Mouse (Mus musculus) neural tube, embryonic 15.5 days (tissue): Measurements from ENCODE around the gene Znhit1. TPM values are rescaled to one million over a fixed set of nuclear protein-coding genes. Genes with fewer than 3 reads are reported as not detected.

Experiments
- ATAC-seq: fragments of 200-750 bp; cut with Nextera tagmentation; 2 replicates; pipeline ENCODE4 v1.8.0; 2017; ENCODE audit warnings: mild to moderate bottlenecking, moderate TSS enrichment, moderate library complexity; ENCODE audit not compliant: low FRiP score
- H3K27ac ChIP-seq: fragments of 300-500 bp; sonication (generic); replicated peaks from 2 replicates; pipeline ENCODE4 v1.5.1; 2015; ENCODE audit warnings: mild to moderate bottlenecking, inconsistent platforms
- H3K27me3 ChIP-seq: fragments of 300-500 bp; sonication (generic); replicated peaks from 2 replicates; pipeline ENCODE4 v1.6.1; 2015; ENCODE audit warnings: inconsistent platforms
- H3K36me3 ChIP-seq: fragments of 300-500 bp; sonication (generic); 2 replicates; pipeline ENCODE4 v1.6.1; 2015; ENCODE audit warnings: inconsistent platforms
- H3K4me1 ChIP-seq: fragments of 300-500 bp; sonication (generic); 2 replicates; pipeline ENCODE4 v1.6.1; 2015; ENCODE audit warnings: inconsistent platforms
- H3K4me2 ChIP-seq: fragments of 300-500 bp; sonication (generic); 2 replicates; pipeline ENCODE4 v1.6.1; 2015; ENCODE audit warnings: inconsistent platforms, mild to moderate bottlenecking, moderate library complexity
- H3K4me3 ChIP-seq: fragments of 300-500 bp; sonication (generic); replicated peaks from 2 replicates; pipeline ENCODE4 v1.5.1; 2015; ENCODE audit warnings: mild to moderate bottlenecking, inconsistent platforms
- H3K9ac ChIP-seq: fragments of 300-500 bp; sonication (generic); replicated peaks from 2 replicates; pipeline ENCODE4 v1.6.1; 2015; ENCODE audit warnings: mild to moderate bottlenecking, inconsistent platforms
- H3K9me3 ChIP-seq: fragments of 300-500 bp; sonication (generic); replicated peaks from 2 replicates; pipeline ENCODE4 v1.6.1; 2016; ENCODE audit warnings: inconsistent platforms
- WGBS: fragments of 180-500 bp; shearing (Covaris S2); methylation state at CpG from one replicate; pipeline ENCODE4 v1.1.7; 2015; ENCODE audit warnings: mixed read lengths; 5-methylcytosine and 5-hydroxymethylcytosine counted together
- polyA plus RNA-seq: library from polyadenylated mRNA; unstranded; fragments of >200 nt; fragmentation: Nextera tagmentation; extraction: Ambion mirVana; gene quantifications from 2 replicates; pipeline ENCODE4 v1.2.1, GENCODE M21; 2015

The Znhit1 gene
- polyA plus RNA-seq, 1 experiment from 2014 or later, result 137 TPM

DNA sequence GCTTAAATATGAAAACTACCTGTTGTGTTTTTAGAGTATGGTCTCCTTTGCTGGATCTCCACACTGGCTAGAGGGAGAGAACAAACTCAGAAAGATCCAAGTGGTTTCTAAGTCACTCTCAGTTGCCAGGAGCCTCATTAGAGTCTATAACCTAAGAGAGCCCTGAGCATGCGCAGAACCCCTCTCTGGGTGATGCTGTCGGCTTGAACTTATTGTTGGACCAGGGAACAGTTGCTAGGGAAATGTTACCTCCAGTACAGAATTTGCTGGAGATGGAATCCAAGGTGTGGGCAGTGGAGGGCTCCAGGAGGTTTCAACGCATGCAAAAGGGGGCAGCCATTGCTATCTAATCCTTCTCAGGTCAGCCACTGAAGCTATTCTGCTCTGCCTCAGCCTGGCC, 36.5 kb upstream of the Znhit1 start:
- 47% methylated on average over 3 of the region's 3 CpGs for WGBS
- H3K27ac ChIP-seq, result no peak overlapping the region
- no peaks in the 10 kb centered on the region for H3K9me3 ChIP-seq
- peaks cover 62% of the 10 kb centered on the region for H3K27me3 ChIP-seq
- H3K4me3 ChIP-seq, result no peak overlapping the region
- no peak overlapping the region for H3K4me2 ChIP-seq
- no peaks in the 10 kb centered on the region for H3K36me3 ChIP-seq
- H3K4me1 ChIP-seq, result peaks cover 17% of the 10 kb centered on the region
- no peak for ATAC-seq
- H3K9ac ChIP-seq, result no peak overlapping the region

- Histone ChIP-seq H3K4me1 (no peaks in the 10 kb centered on the region), H3K9me3 (no peaks in the 10 kb centered on the region), H3K4me2 (no peak overlapping the region), H3K4me3 (no peak overlapping the region), H3K27me3 (no peaks in the 10 kb centered on the region; the same call in 1 of the 2 replicates), H3K9ac (no peak overlapping the region), H3K27ac (no peak overlapping the region), H3K36me3 (no peaks in the 10 kb centered on the region)
- ATAC-seq, result no peak
- 87% methylated on average over 3 of the region's 3 CpGs for WGBS
Measured at GRCm38 (mm10) chr5:137015913-137016312, 28.1 kb upstream of the Znhit1 start.

DNA sequence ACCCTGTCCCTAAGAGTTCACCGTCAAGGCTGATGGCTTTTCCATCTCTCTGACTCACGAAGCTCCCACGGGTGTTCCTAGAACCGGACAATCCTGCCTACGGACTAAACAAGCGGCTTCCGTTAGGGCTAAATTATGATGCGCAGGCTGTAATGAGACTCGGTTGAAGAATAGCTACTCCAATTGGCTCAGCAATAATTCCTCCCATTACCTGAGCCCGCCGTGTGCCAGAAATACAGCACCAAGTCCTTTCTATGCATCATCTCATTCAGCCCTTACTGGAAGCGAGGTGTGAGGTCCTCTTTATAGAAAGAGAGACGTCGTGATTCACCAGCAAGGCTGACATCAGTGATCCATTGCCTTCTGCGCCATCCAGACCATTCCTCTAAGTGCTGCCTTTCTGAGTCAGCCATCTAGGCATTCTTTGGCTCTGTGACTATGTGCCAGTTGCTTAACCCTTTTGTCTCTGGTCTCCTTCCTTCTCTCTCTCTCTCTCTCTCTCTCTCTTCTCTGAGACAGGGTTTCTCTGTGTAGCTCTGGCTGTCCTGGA, 24.7 kb upstream of the Znhit1 start:
- Histone ChIP-seq H3K36me3 (no peaks in the 10 kb centered on the region), H3K27ac (no peak overlapping the region), H3K4me3 (no peak overlapping the region), H3K4me1 (no peaks in the 10 kb centered on the region), H3K27me3 (no peaks in the 10 kb centered on the region), H3K4me2 (no peak overlapping the region), H3K9ac (no peak overlapping the region), H3K9me3 (no peaks in the 10 kb centered on the region)
- 71% methylated on average over 15 of the region's 15 CpGs for WGBS
- ATAC-seq, result no peak

DNA sequence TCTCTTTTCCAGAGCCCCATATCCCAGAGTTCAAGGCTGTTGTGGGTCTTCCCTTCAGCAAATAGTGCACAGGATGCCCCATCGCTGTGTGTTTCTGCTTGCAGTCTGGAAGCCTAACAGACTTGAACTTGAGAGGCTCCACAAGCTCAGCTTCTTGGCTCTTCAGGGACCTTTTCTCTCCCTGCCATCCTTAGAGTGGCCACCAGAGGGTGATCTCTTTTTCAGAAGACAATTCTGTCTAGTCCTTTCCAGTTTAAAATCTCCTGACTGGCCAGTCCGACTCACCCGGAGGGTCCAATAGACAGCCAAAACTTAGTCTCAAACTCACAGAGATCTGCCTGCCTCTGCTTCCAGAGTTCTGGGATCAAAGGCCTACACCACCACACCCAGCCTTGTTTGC, 22.2 kb upstream of the Znhit1 start:
- no peak for ATAC-seq

GRCm38 (mm10) chr5:137007276-137007675, 19.5 kb upstream of the Znhit1 start:
- no peak for ATAC-seq

More for the DNA sequence above, 22.2 kb upstream of the Znhit1 start:
- H3K4me2 ChIP-seq, result no peak overlapping the region
- no peak overlapping the region for H3K27ac ChIP-seq
- H3K9me3 ChIP-seq, result no peaks in the 10 kb centered on the region
- 38% methylated on average over 3 of the region's 3 CpGs for WGBS
- H3K27me3 ChIP-seq, result no peaks in the 10 kb centered on the region
- no peak overlapping the region for H3K9ac ChIP-seq
- no peaks in the 10 kb centered on the region for H3K4me1 ChIP-seq
- no peaks in the 10 kb centered on the region for H3K36me3 ChIP-seq
- no peak overlapping the region for H3K4me3 ChIP-seq

DNA sequence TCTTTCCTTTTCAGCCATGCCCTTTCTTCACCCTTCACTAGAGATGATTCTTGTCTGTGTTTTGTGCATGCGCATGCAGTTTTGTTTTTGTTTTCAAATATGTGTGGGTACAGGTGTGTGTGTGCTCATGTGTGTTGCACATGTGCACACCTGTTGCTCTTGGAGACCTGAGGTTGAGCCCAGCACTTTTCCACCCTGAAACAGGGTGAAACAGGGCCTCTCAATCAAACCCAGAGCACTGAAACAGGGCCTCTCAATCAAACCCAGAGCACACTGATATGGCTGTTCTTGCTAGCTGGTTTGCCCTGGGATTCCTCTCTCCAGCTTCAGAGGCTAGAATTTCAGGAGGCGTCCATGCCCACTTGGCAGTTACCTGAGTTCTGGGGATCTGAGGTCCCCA, 12.8 kb upstream of the Znhit1 start:
- ATAC-seq, result no peak
- H3K9ac ChIP-seq, result no peak overlapping the region
- no peaks in the 10 kb centered on the region for H3K27me3 ChIP-seq
- WGBS, result 89% methylated on average over 2 of the region's 2 CpGs
- H3K4me1 ChIP-seq, result no peaks in the 10 kb centered on the region
- no peak overlapping the region for H3K27ac ChIP-seq
- no peak overlapping the region for H3K4me3 ChIP-seq
- H3K4me2 ChIP-seq, result no peak overlapping the region
- peaks cover 8% of the 10 kb centered on the region for H3K36me3 ChIP-seq
- no peaks in the 10 kb centered on the region for H3K9me3 ChIP-seq

More at GRCm38 (mm10) chr5:137007276-137007675, 19.5 kb upstream of the Znhit1 start:
- Histone ChIP-seq H3K36me3 (no peaks in the 10 kb centered on the region), H3K4me1 (no peaks in the 10 kb centered on the region), H3K27me3 (no peaks in the 10 kb centered on the region), H3K9me3 (no peaks in the 10 kb centered on the region), H3K27ac (no peak overlapping the region), H3K4me2 (no peak overlapping the region), H3K9ac (no peak overlapping the region), H3K4me3 (no peak overlapping the region)
- 70% methylated on average over 8 of the region's 8 CpGs for WGBS

DNA sequence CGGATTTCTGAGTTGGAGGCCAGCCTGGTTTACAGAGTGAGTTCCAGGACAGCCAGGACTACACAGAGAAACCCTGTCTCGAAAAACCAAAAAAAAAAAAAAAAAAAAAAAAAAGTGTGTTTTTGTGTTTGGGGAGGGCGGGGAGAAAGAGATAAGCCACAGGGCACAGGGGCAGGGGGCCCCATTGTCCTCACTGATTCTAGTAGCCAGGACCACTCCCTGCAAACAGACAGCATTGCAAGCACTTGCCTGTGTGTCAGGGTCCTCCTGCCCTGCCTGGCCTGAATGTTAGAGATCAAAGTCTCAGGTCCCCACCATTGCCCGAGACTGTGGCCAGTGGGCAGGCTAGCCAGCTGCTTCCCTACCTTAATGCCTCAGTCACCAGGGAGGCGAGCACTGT, 11.6 kb upstream of the Znhit1 start:
- WGBS, result 67% methylated on average over 5 of the region's 5 CpGs

DNA sequence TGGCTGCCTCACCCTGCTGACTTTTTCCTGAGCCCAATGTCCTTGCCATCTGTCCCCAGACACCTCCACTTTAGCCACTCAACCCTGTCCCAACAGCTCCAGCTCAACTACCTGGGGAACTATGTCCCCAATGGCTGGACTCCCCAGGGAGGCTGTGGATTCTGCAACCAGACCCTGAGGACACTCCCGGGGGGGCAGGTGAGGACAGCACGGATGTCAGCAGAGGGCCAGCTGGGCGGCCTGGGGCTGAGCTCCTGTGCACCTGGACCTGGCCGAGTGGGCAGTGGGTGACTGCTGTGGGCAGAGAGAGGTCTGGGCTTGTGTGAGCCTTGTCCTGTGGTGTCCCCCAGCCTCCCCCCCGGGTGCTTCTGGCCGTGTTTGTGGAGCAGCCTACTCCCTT, 2.0 kb upstream of the Znhit1 start:
- no peak overlapping the region for H3K4me3 ChIP-seq
- no peak overlapping the region for H3K9ac ChIP-seq
- H3K4me2 ChIP-seq, result no peak overlapping the region
- H3K27me3 ChIP-seq, result no peaks in the 10 kb centered on the region
- ATAC-seq, result no peak
- H3K4me1 ChIP-seq, result peaks cover 29% of the 10 kb centered on the region
- H3K27ac ChIP-seq, result no peak overlapping the region
- H3K36me3 ChIP-seq, result peaks cover 60% of the 10 kb centered on the region
- WGBS, result 94% methylated on average over 6 of the region's 6 CpGs
- no peaks in the 10 kb centered on the region for H3K9me3 ChIP-seq

More for the DNA sequence above, 11.6 kb upstream of the Znhit1 start:
- Histone ChIP-seq H3K4me2 (no peak overlapping the region), H3K36me3 (peaks cover 20% of the 10 kb centered on the region), H3K4me3 (no peak overlapping the region), H3K9me3 (no peaks in the 10 kb centered on the region), H3K27me3 (no peaks in the 10 kb centered on the region), H3K9ac (no peak overlapping the region), H3K27ac (no peak overlapping the region), H3K4me1 (no peaks in the 10 kb centered on the region)
- ATAC-seq, result no peak

DNA sequence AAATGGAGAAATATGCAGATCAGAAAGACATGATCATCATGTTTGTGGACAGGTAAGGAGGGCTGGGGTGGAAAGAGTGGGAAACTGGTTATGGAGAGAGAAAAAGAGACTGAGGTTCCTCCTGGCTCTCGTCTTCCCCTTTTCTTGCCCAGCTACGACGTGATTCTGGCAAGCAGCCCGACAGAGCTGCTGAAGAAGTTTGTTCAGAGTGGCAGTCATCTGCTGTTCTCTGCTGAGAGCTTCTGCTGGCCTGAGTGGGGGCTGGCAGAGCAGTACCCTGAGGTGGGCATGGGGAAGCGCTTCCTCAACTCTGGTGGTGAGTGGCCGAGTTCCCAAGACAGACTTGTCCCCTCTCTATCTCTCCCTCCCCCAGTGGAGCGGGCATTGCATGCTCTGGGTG, 599 bp upstream of the Znhit1 start:
- H3K4me3 ChIP-seq, result peak overlapping the region; percentile 73
- peak overlapping the region; percentile 90 for H3K9ac ChIP-seq
- 64% methylated on average over 7 of the region's 7 CpGs for WGBS
- H3K27me3 ChIP-seq, result no peaks in the 10 kb centered on the region
- no peaks in the 10 kb centered on the region for H3K9me3 ChIP-seq
- H3K27ac ChIP-seq, result peak overlapping the region; percentile 95
- peaks cover 51% of the 10 kb centered on the region for H3K36me3 ChIP-seq
- ATAC-seq, result no peak
- H3K4me1 ChIP-seq, result peaks cover 31% of the 10 kb centered on the region
- peak overlapping the region; percentile 74 for H3K4me2 ChIP-seq

DNA sequence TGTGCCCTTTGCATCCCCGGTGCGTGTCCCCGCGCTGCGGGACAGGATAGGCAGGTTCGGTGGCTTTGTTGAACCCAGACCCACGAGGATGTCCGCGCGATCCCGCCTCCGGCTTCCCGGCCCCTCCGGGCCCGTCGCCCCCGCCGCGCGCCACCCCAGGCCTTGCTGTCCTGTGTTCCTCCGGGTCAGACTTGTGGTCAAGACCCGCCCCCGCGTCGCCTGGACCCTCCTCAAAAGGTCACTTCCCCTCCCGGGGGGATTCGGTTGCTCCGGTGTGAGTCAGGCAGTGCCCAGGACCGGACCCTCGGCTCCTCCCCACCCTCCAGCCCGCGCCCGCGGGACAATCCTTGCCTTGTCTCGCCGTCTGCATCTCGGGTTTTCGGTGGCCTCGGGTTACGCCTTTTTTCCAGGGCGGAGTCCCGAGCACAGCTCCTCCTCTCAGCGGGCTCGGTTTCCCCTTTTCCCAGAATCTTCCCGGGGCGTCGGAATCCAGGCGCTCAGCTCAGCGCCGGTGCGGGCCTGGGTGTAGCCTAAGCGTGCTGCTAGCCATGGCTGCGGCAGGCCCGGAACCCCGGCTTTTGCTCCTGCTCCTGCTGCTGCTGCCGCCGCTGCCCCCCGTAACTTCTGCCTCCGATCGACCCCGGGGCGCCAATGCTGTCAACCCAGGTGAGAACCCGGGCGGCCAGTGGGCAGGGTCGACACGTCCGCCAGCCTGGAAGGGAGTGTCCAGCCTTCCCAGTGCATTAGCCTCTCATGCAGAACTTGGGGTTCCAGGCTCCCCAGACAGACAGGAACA, 485 bp downstream of the Znhit1 start:
- WGBS, result under 1% methylated on average over 66 of the region's 67 CpGs
- no peaks in the 10 kb centered on the region for H3K9me3 ChIP-seq
- peak overlapping the region; percentile 90 for H3K9ac ChIP-seq
- peak overlapping the region; percentile 74 for H3K4me2 ChIP-seq
- H3K36me3 ChIP-seq, result peaks cover 40% of the 10 kb centered on the region
- H3K27me3 ChIP-seq, result no peaks in the 10 kb centered on the region
- H3K4me1 ChIP-seq, result peaks cover 33% of the 10 kb centered on the region
- peak overlapping the region; percentile 73 for H3K4me3 ChIP-seq
- H3K27ac ChIP-seq, result peak overlapping the region; percentile 95
- peak; percentile 64 for ATAC-seq

- peak; percentile 93 for ATAC-seq
- Histone ChIP-seq H3K4me2 (peak within 1 kb of the TSS; percentile 74), H3K9ac (peak within 1 kb of the TSS; percentile 90), H3K36me3 (peaks cover 39% of the 10 kb centered on the region), H3K9me3 (no peaks in the 10 kb centered on the region), H3K4me1 (peaks cover 33% of the 10 kb centered on the region), H3K4me3 (peak within 1 kb of the TSS; percentile 73), H3K27me3 (no peaks in the 10 kb centered on the region), H3K27ac (peak within 1 kb of the TSS; percentile 95)
- under 1% methylated on average over 26 of the region's 26 CpGs for WGBS
Measured at GRCm38 (mm10) chr5:136986695-136987137, 1.1 kb downstream of the Znhit1 start, which contains the start of gene Plod3. Plod3 (plus strand) TSS chr5:136987019.

DNA sequence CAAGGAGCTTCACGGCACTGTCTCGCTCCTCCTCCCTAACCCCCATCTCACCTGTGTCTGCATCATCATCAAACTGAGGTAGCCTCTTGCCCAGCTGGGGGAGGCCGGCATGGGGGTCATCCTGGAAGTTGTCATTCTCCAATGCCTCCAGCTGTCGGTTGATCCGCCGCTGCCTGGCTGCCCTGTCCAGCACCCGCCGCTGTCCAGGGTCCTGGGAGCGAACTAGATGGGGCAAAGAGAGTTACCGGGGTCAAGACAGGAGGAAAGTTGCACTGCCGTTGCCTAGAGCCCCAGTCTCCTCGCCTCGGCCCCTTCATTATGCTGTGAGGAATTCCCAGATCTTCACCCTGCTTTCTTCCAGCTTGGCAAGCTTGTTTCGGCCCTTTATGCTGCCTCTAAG, 3.0 kb downstream of the Znhit1 start:
- Histone ChIP-seq H3K4me3 (no peak overlapping the region), H3K4me2 (no peak overlapping the region), H3K9me3 (no peaks in the 10 kb centered on the region), H3K36me3 (peaks cover 31% of the 10 kb centered on the region), H3K27me3 (no peaks in the 10 kb centered on the region), H3K27ac (no peak overlapping the region), H3K9ac (no peak overlapping the region), H3K4me1 (peaks cover 33% of the 10 kb centered on the region)
- ATAC-seq, result no peak
- WGBS, result 65% methylated on average over 14 of the region's 14 CpGs
